Mouse (Mus musculus) testis, adult 2 months (tissue): ENCODE data around the gene Cib2.
"Not testable (repeated sequence)": the region's sequence is repeated elsewhere in the genome, so short reads cannot be mapped to it uniquely, and the experiment has no call there.

Source experiments
- CTCF ChIP-seq: fragments of 200-500 bp; IDR thresholded peaks from 2 replicates; pipeline ENCODE4 v1.5.1; 2012; ENCODE audit warnings: low read depth, mild to moderate bottlenecking, inconsistent platforms, low read length, moderate library complexity; ENCODE audit not compliant: control insufficient read depth, insufficient read depth, insufficient replicate concordance
- POLR2A ChIP-seq: fragments of 200-500 bp; IDR thresholded peaks from 2 replicates; pipeline ENCODE4 v1.6.1; 2012; ENCODE audit warnings: low read depth, mild to moderate bottlenecking, inconsistent platforms, low read length, moderate library complexity; ENCODE audit not compliant: control insufficient read depth

DNA sequence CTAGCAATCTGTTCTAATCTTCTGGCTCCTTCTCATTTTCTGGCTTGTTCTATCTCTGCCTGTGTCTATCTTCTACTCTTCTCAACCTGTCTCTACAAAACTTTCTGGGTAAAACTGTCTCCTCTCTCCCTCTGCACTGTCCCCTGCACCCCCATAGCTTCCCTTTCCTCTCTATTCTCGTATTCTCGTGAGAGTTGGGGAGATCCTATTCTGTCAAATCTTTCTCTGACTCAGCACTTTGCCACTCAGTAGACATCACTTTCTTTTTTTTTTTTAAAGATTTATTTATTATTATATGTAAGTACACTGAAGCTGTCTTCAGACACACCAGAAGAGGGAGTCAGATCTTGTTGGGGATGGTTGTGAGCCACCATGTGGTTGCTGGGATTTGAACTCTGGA, 24.1 kb upstream of the Cib2 start:
- TF ChIP-seq POLR2A, CTCF: not testable (repeated sequence)
